Mouse (Mus musculus) intestine, postnatal 0 days (tissue): Measurements from ENCODE around the gene Slc16a14. TPM values are rescaled to one million over a fixed set of nuclear protein-coding genes. Genes with fewer than 3 reads are reported as not detected.

ENCODE experiments used
- ATAC-seq: fragments of 200-750 bp; cut with Nextera tagmentation; 2 replicates; pipeline ENCODE4 v1.8.0; 2017; ENCODE audit warnings: mild to moderate bottlenecking, moderate TSS enrichment, moderate library complexity
- H3K27ac ChIP-seq: fragments of 300-500 bp; sonication (generic); 2 replicates; pipeline ENCODE4 v1.5.1; 2014; ENCODE audit warnings: mild to moderate bottlenecking, low read depth, low read length, moderate library complexity
- H3K27me3 ChIP-seq: fragments of 300-500 bp; sonication (generic); replicated peaks from 2 replicates; pipeline ENCODE4 v1.6.1; 2014; ENCODE audit warnings: low read length, mixed read lengths; ENCODE audit not compliant: control insufficient read depth, insufficient read depth
- H3K36me3 ChIP-seq: fragments of 300-500 bp; sonication (generic); 2 replicates; pipeline ENCODE4 v1.6.1; 2014; ENCODE audit warnings: mild to moderate bottlenecking, moderate library complexity; ENCODE audit not compliant: control insufficient read depth, insufficient read depth
- H3K4me1 ChIP-seq: fragments of 300-500 bp; sonication (generic); replicated peaks from 2 replicates; pipeline ENCODE4 v1.6.1; 2014; ENCODE audit warnings: antibody characterized with exemption, low read length, mixed read lengths; ENCODE audit not compliant: control insufficient read depth, insufficient read depth
- H3K4me2 ChIP-seq: fragments of 300-500 bp; sonication (generic); replicated peaks from 2 replicates; pipeline ENCODE4 v1.6.1; 2014; ENCODE audit warnings: low read depth, mild to moderate bottlenecking, moderate library complexity
- H3K4me3 ChIP-seq: fragments of 300-500 bp; sonication (generic); 2 replicates; pipeline ENCODE4 v1.5.1; 2014; ENCODE audit warnings: low read depth, low read length
- H3K9ac ChIP-seq: fragments of 300-500 bp; sonication (generic); 2 replicates; pipeline ENCODE4 v1.6.1; 2014; ENCODE audit warnings: mild to moderate bottlenecking, low read depth, low read length
- H3K9me3 ChIP-seq: fragments of 300-500 bp; sonication (generic); 2 replicates; pipeline ENCODE4 v1.6.1; 2016; ENCODE audit warnings: mixed run types; ENCODE audit not compliant: control insufficient read depth
- CTCF ChIP-seq: sonication (generic); IDR thresholded peaks from 2 replicates; pipeline ENCODE4 v1.5.1; 2016; ENCODE audit warnings: low read depth, mild to moderate bottlenecking, control low read depth, antibody characterized with exemption, moderate library complexity
- WGBS: fragments of 180-500 bp; shearing (Covaris S2); extraction: QIAGEN DNeasy Blood & Tissue Kit; methylation state at CpG from one replicate; pipeline ENCODE4 v1.1.7; 2014; 5-methylcytosine and 5-hydroxymethylcytosine counted together
- polyA plus RNA-seq: library from polyadenylated mRNA; unstranded; fragments of >200 nt; fragmentation: Nextera tagmentation; extraction: Ambion mirVana; gene quantifications from 2 replicates; pipeline ENCODE4 v1.2.1, GENCODE M21; 2015

Gene Slc16a14
- polyA plus RNA-seq, 1 experiment from 2014 or later, result 0.04 TPM

- TF ChIP-seq CTCF, result no peak
- ATAC-seq, result no peak
- no peaks in the 10 kb centered on the region for H3K36me3 ChIP-seq
- no peaks in the 10 kb centered on the region for H3K9me3 ChIP-seq
- H3K4me1 ChIP-seq, result no peaks in the 10 kb centered on the region
- 88% methylated on average over 6 of the region's 6 CpGs for WGBS
- H3K27me3 ChIP-seq, result no peaks in the 10 kb centered on the region
- H3K27ac ChIP-seq, result no peak overlapping the region
- no peak overlapping the region for H3K4me2 ChIP-seq
- H3K9ac ChIP-seq, result no peak overlapping the region
- no peak overlapping the region for H3K4me3 ChIP-seq
Measured at GRCm38 (mm10) chr1:84899156-84899555, 35.8 kb downstream of the Slc16a14 start.

GRCm38 (mm10) chr1:84897364-84897763 lies 37.6 kb downstream of the Slc16a14 start:
- no peak for TF ChIP-seq CTCF
- no peak overlapping the region for H3K9ac ChIP-seq
- no peak overlapping the region for H3K27ac ChIP-seq
- ATAC-seq, result no peak
- 85% methylated on average over 6 of the region's 6 CpGs for WGBS
- H3K4me1 ChIP-seq, result no peaks in the 10 kb centered on the region
- no peaks in the 10 kb centered on the region for H3K36me3 ChIP-seq
- no peaks in the 10 kb centered on the region for H3K27me3 ChIP-seq
- H3K9me3 ChIP-seq, result no peaks in the 10 kb centered on the region
- no peak overlapping the region for H3K4me3 ChIP-seq
- H3K4me2 ChIP-seq, result no peak overlapping the region

- H3K9me3 ChIP-seq, result no peaks in the 10 kb centered on the region
- H3K9ac ChIP-seq, result no peak overlapping the region
- no peak overlapping the region for H3K4me2 ChIP-seq
- no peaks in the 10 kb centered on the region for H3K27me3 ChIP-seq
- WGBS, result 89% methylated on average over 9 of the region's 9 CpGs
- H3K27ac ChIP-seq, result no peak overlapping the region
- no peak overlapping the region for H3K4me3 ChIP-seq
- no peaks in the 10 kb centered on the region for H3K4me1 ChIP-seq
- no peaks in the 10 kb centered on the region for H3K36me3 ChIP-seq
- TF ChIP-seq CTCF, result no peak
- no peak for ATAC-seq
Measured at GRCm38 (mm10) chr1:84891746-84892145, 43.2 kb downstream of the Slc16a14 start.

- no peaks in the 10 kb centered on the region for H3K27me3 ChIP-seq
- no peak overlapping the region for H3K9ac ChIP-seq
- H3K4me3 ChIP-seq, result no peak overlapping the region
- H3K4me1 ChIP-seq, result no peaks in the 10 kb centered on the region
- 81% methylated on average over 7 of the region's 7 CpGs for WGBS
- H3K36me3 ChIP-seq, result no peaks in the 10 kb centered on the region
- no peak for ATAC-seq
- TF ChIP-seq CTCF, result no peak
- H3K4me2 ChIP-seq, result no peak overlapping the region
- no peak overlapping the region for H3K27ac ChIP-seq
- H3K9me3 ChIP-seq, result no peaks in the 10 kb centered on the region
Measured at GRCm38 (mm10) chr1:84890503-84890902, 44.4 kb downstream of the Slc16a14 start.

- H3K36me3 ChIP-seq, result no peaks in the 10 kb centered on the region
- H3K4me1 ChIP-seq, result no peaks in the 10 kb centered on the region
- no peak for ATAC-seq
- no peaks in the 10 kb centered on the region for H3K9me3 ChIP-seq
- TF ChIP-seq CTCF, result no peak
- WGBS, result 57% methylated on average over 7 of the region's 7 CpGs
- H3K4me3 ChIP-seq, result no peak overlapping the region
- H3K9ac ChIP-seq, result no peak overlapping the region
- no peaks in the 10 kb centered on the region for H3K27me3 ChIP-seq
- no peak overlapping the region for H3K27ac ChIP-seq
- no peak overlapping the region for H3K4me2 ChIP-seq
Measured at GRCm38 (mm10) chr1:84890005-84890393, 44.9 kb downstream of the Slc16a14 start.

- TF ChIP-seq CTCF, result no peak
Measured at GRCm38 (mm10) chr1:84889330-84890004, 45.5 kb downstream of the Slc16a14 start.

GRCm38 (mm10) chr1:84885921-84886320 lies 49.0 kb downstream of the Slc16a14 start:
- H3K9me3 ChIP-seq, result no peaks in the 10 kb centered on the region
- no peak overlapping the region for H3K9ac ChIP-seq
- H3K4me3 ChIP-seq, result no peak overlapping the region
- no peaks in the 10 kb centered on the region for H3K27me3 ChIP-seq
- no peak overlapping the region for H3K27ac ChIP-seq
- H3K4me1 ChIP-seq, result no peaks in the 10 kb centered on the region
- no peaks in the 10 kb centered on the region for H3K36me3 ChIP-seq
- TF ChIP-seq CTCF, result peak; percentile 33
- no peak overlapping the region for H3K4me2 ChIP-seq
- 90% methylated on average over 6 of the region's 6 CpGs for WGBS
- no peak for ATAC-seq

More at GRCm38 (mm10) chr1:84889330-84890004, 45.5 kb downstream of the Slc16a14 start:
- no peaks in the 10 kb centered on the region for H3K27me3 ChIP-seq
- no peak overlapping the region for H3K4me2 ChIP-seq
- no peaks in the 10 kb centered on the region for H3K36me3 ChIP-seq
- no peaks in the 10 kb centered on the region for H3K4me1 ChIP-seq
- ATAC-seq, result no peak
- WGBS, result 63% methylated on average over 8 of the region's 8 CpGs
- no peak overlapping the region for H3K9ac ChIP-seq
- H3K9me3 ChIP-seq, result no peaks in the 10 kb centered on the region
- no peak overlapping the region for H3K4me3 ChIP-seq
- no peak overlapping the region for H3K27ac ChIP-seq
